Mouse (Mus musculus) limb, embryonic 14.5 days (tissue): Measurements from ENCODE around the gene Klc4. TPM values are rescaled to one million over a fixed set of nuclear protein-coding genes. Genes with fewer than 3 reads are reported as not detected.
A peak's percentile ranks its signal among the peaks of the same experiment; 100 is the strongest.

Source experiments
- ATAC-seq: fragments of 200-750 bp; cut with Nextera tagmentation; 2 replicates; pipeline ENCODE4 v1.8.0; 2017; ENCODE audit warnings: low read depth, moderate number of reproducible peaks, moderate TSS enrichment; ENCODE audit not compliant: low FRiP score
- DNase-seq: peaks from one replicate; pipeline ENCODE4 v3.0.0-alpha.2; 2015; ENCODE audit warnings: low spot score
- H3K27ac ChIP-seq: fragments of 300-500 bp; sonication (generic); replicated peaks from 2 replicates; pipeline ENCODE4 v1.5.1; 2014; ENCODE audit warnings: low read depth, mild to moderate bottlenecking, low read length, moderate library complexity, mixed read lengths
- H3K27me3 ChIP-seq: fragments of 300-500 bp; sonication (generic); 2 replicates; pipeline ENCODE4 v1.6.1; 2014; ENCODE audit warnings: low read length, mixed read lengths; ENCODE audit not compliant: control insufficient read depth, insufficient read depth
- H3K36me3 ChIP-seq: fragments of 300-500 bp; sonication (generic); 2 replicates; pipeline ENCODE4 v1.6.1; 2014; ENCODE audit warnings: mild to moderate bottlenecking, low read length, moderate library complexity, mixed read lengths; ENCODE audit not compliant: control insufficient read depth, insufficient read depth
- H3K4me1 ChIP-seq: fragments of 300-500 bp; sonication (generic); 2 replicates; pipeline ENCODE4 v1.6.1; 2014; ENCODE audit warnings: antibody characterized with exemption, low read length, mixed read lengths; ENCODE audit not compliant: control insufficient read depth, insufficient read depth
- H3K4me2 ChIP-seq: fragments of 300-500 bp; sonication (generic); replicated peaks from 2 replicates; pipeline ENCODE4 v1.6.1; 2014; ENCODE audit warnings: low read depth, mild to moderate bottlenecking, low read length, moderate library complexity; ENCODE audit not compliant: severe bottlenecking
- H3K4me3 ChIP-seq: fragments of 300-500 bp; sonication (generic); replicated peaks from 2 replicates; pipeline ENCODE4 v1.5.1; 2014; ENCODE audit warnings: low read length
- H3K9ac ChIP-seq: fragments of 300-500 bp; sonication (generic); 2 replicates; pipeline ENCODE4 v1.6.1; 2014; ENCODE audit warnings: mild to moderate bottlenecking, low read depth, low read length, moderate library complexity; ENCODE audit not compliant: severe bottlenecking
- H3K9me3 ChIP-seq: fragments of 300-500 bp; sonication (generic); 2 replicates; pipeline ENCODE4 v1.6.1; 2016; ENCODE audit warnings: low read length; ENCODE audit not compliant: control insufficient read depth
- POLR2A ChIP-seq: fragments of 200-500 bp; IDR thresholded peaks from 2 replicates; pipeline ENCODE4 v1.8.0; 2012; ENCODE audit warnings: inconsistent platforms, mild to moderate bottlenecking, moderate library complexity, borderline replicate concordance; ENCODE audit not compliant: insufficient read depth, insufficient read length; ENCODE audit errors: extremely low read depth
- WGBS: fragments of 180-500 bp; shearing (Covaris S2); extraction: QIAGEN DNeasy Blood & Tissue Kit; methylation state at CpG from one replicate; pipeline ENCODE4 v1.1.7; 2014; 5-methylcytosine and 5-hydroxymethylcytosine counted together
- polyA plus RNA-seq, 2 experiments: library from polyadenylated mRNA; depleted of rRNA in 1 of 2; stranded (reverse) in 1 of 2; unstranded in 1 of 2; fragments of >200 nt; fragmentation: Nextera tagmentation in 1 of 2; extraction: Ambion mirVana in 1 of 2; gene quantifications; 2 replicates each; pipeline versions ENCODE4 v1.2.1 to v1.2.3; 2012 to 2014

Gene Klc4
- polyA plus RNA-seq, 2 experiments: 19.3 to 20.4 TPM

DNA sequence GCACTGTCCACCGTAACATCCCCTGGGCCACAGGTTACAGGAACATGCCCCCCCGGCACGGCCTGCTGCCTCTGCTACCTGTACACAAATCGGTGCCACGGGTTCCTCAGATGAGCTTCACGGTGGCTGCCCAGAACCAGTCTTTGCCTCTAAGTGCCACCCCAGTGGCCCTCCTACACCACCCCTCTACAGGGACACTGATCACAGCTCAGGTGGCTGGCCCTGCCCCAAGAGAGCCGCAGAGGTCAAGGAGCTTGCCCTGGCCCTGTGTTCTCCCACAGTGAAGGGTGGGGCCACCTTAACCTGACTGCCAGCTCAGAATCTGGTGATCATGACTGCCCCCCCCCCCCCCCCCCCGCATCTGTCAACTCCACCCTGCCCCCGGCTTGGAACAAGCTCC lies 32.6 kb upstream of the Klc4 start, which contains the start of gene Mea1:
Mea1 (plus strand) TSS at position 378 of the 400 bp plus-strand sequence.
- peak within 1 kb of the TSS; percentile 73 for H3K9ac ChIP-seq
- no peaks in the 10 kb centered on the region for H3K9me3 ChIP-seq
- TF ChIP-seq POLR2A: no peak
- no peak for ATAC-seq
- H3K4me1 ChIP-seq: peaks cover 23% of the 10 kb centered on the region
- 100% methylated on average over 7 of the region's 9 CpGs for WGBS
- H3K4me2 ChIP-seq: peak within 1 kb of the TSS; percentile 63
- H3K27ac ChIP-seq: no peak within 1 kb of the TSS
- peaks cover 46% of the 10 kb centered on the region for H3K36me3 ChIP-seq
- H3K27me3 ChIP-seq: no peaks in the 10 kb centered on the region
- H3K4me3 ChIP-seq: peak within 1 kb of the TSS; percentile 87
- no peak for DNase-seq

DNA sequence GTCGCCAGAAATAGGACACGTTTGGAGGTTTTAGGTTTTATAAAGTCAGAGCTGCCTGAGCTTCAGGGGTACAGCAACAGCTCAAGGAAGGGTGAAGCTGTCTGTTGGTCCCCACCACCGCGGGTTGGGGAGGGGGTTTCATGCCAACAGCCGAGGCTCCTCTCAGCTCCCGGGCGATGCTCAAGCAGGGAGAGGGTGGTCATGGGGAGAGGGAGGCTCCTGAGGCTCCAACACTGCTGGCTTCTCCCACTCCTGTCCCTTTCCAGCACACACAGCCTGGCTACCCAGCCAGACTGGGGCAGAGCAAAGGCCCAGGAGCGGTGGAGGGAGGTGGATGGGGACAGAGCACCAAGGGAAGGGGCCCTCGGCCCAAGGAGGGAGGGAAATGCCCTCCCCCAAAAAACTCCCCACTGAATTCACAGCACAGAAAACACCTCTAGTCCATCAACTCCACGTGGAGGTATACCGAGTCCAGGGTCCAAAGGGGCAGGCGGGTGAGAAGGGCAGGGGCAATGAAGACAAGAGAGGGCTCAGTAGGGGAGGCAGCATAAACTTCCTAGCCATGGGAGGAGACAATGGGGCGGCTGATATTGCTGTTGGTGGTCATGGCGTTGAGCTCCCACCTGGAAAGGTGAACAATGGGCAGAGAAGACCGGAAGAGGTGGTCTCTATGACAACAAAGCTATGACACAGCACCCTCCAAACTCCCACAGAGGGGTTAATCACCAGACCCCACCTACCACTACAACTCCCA lies 28.9 kb upstream of the Klc4 start:
- H3K4me3 ChIP-seq: peak overlapping the region; percentile 66
- WGBS: 21% methylated on average over 15 of the region's 15 CpGs
- H3K27me3 ChIP-seq: no peaks in the 10 kb centered on the region
- peak; percentile 23; the same call in 1 of the 2 replicates for ATAC-seq
- TF ChIP-seq POLR2A: no peak
- DNase-seq: no peak
- H3K4me2 ChIP-seq: peak overlapping the region; percentile 66
- H3K4me1 ChIP-seq: peaks cover 24% of the 10 kb centered on the region
- H3K9me3 ChIP-seq: no peaks in the 10 kb centered on the region
- H3K9ac ChIP-seq: peak overlapping the region; percentile 73
- H3K27ac ChIP-seq: peak overlapping the region; percentile 87
- peaks cover 53% of the 10 kb centered on the region for H3K36me3 ChIP-seq

DNA sequence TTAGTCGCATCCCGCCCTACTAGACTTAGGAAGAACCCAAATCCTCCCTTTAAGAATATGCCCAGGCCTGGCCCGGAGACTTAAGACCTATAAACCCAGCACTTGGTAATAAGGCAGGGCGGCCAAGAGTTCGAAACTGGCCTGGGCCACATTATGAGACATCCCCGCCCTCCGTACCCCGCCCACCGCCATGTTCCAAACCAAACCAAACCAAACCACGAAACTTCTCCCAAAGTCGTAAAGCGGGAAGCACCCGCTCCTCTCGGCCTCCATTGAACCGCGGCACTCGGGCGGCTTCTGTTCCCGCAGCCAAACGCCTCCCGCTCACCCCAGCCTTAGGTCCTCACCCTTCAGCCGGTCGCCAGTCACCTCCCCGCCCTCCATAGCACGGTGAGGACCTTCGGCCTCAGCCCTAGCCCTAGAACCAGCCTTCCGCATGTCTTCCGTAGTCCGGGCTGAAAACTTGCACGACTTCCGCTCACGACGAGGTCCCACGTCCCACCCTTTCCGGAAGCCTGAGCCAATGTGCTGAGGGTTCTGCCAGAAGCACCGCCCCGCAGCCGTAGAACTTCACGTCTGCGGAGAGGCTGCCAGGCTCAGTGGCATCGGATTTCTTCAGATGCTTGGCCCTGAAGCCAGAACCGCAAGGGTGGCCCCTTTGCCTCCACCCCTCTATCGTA lies 28.2 kb upstream of the Klc4 start, which contains the start of gene Rrp36:
Rrp36 (minus strand) TSS at position 503 of the 680 bp plus-strand sequence.
- peak; percentile 94 for DNase-seq
- no peaks in the 10 kb centered on the region for H3K27me3 ChIP-seq
- H3K4me2 ChIP-seq: peak within 1 kb of the TSS; percentile 66
- no peaks in the 10 kb centered on the region for H3K9me3 ChIP-seq
- 1% methylated on average over 42 of the region's 43 CpGs for WGBS
- peaks cover 17% of the 10 kb centered on the region for H3K4me1 ChIP-seq
- peak within 1 kb of the TSS; percentile 73 for H3K9ac ChIP-seq
- H3K36me3 ChIP-seq: peaks cover 60% of the 10 kb centered on the region
- peak; percentile 91 for ATAC-seq
- peak within 1 kb of the TSS; percentile 66 for H3K4me3 ChIP-seq
- TF ChIP-seq POLR2A: no peak
- H3K27ac ChIP-seq: peak within 1 kb of the TSS; percentile 87

DNA sequence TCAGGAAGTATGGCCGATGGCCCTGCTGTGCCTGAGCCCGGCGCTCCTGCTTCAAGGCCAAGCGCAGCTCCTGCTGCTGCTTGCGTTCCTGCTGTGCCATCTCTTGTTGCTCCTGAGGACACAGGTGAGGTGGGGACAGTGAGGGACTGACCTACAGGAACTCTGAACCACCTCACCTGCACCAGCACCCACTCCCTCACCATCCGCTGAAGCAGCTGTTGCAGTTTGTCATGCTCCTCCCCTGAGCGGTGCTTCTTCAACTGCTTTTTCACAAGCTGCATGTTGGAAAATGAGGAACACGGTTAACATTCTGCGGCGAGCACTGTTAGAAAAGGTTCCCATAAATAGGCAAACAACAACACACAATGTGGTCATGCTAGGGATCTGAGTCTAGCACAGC lies 24.1 kb upstream of the Klc4 start:
- 91% methylated on average over 10 of the region's 10 CpGs for WGBS
- no peak for DNase-seq
- H3K27ac ChIP-seq: no peak overlapping the region
- H3K27me3 ChIP-seq: no peaks in the 10 kb centered on the region
- no peak overlapping the region for H3K4me2 ChIP-seq
- no peak for ATAC-seq
- no peak for TF ChIP-seq POLR2A
- H3K4me1 ChIP-seq: peaks cover 13% of the 10 kb centered on the region
- peaks cover 59% of the 10 kb centered on the region for H3K36me3 ChIP-seq
- no peak overlapping the region for H3K4me3 ChIP-seq
- no peak overlapping the region for H3K9ac ChIP-seq
- H3K9me3 ChIP-seq: no peaks in the 10 kb centered on the region

DNA sequence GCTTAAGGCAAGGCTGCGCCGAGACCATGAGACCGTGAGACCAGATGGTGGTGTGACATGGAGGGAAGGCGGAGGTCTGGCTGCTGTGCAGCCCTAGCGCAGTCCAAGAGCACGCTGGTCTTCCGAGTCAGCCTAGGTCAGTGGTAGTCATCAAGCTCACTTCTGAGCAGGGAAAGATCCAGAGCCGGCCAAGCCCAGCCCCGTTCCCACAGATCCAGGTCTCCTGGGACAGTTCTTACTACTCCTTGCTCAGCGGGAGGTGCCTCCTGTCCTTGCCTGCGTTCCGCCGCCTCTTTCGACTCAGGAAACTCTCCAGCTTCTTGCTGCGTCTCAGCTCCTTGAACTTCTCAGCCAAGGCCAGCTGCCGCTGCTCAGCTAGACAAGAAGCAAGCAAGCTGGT lies 21.9 kb upstream of the Klc4 start:
- Histone ChIP-seq H3K27ac (no peak overlapping the region), H3K4me3 (no peak overlapping the region), H3K36me3 (peaks cover 77% of the 10 kb centered on the region), H3K9ac (no peak overlapping the region), H3K27me3 (no peaks in the 10 kb centered on the region), H3K4me2 (no peak overlapping the region), H3K9me3 (no peaks in the 10 kb centered on the region), H3K4me1 (no peaks in the 10 kb centered on the region)
- DNase-seq (peak; percentile 15), ATAC-seq (no peak)
- no peak for TF ChIP-seq POLR2A
- WGBS: 90% methylated on average over 16 of the region's 16 CpGs
